ENCODE assay signal across 13 mouse cellular contexts in genomic region chr13:49087420-49087819, GRCm38 (mm10).
DNase-seq lines count a peak whose midpoint lies in the region; ATAC-seq and TF ChIP-seq lines count a peak whose summit lies in the region.
"Had no signal": no experiment of that assay in that cellular context is flagged by ENCODE, and none has a peak within 500 bp of the region (broad histone marks: within the 10 kb centered on the region; RNA-seq: fewer than 3 reads in every experiment).

No protein-coding gene starts in this region.

- peaks cover 88% of the 10 kb centered on the region for H3K36me3 ChIP-seq in hindbrain, embryonic 13.5 days
- H3K36me3 ChIP-seq in hindbrain, embryonic 16.5 days (ENCODE audit: control insufficient read depth, insufficient read depth, low read length): peaks cover 30% of the 10 kb centered on the region
- H3K36me3 ChIP-seq in heart, postnatal 0 days (replicated peaks; ENCODE audit: control insufficient read depth, insufficient read depth, low read length): no peaks in the 10 kb centered on the region

- TF ChIP-seq CTCF in heart, postnatal 0 days (IDR thresholded peaks at IDR 0.05; ENCODE audit: low read depth): no peak
- TF ChIP-seq CTCF in left cerebral cortex, adult 2 months (IDR thresholded peaks at IDR 0.05): no peak

- no peak overlapping the region for H3K4me2 ChIP-seq in hindbrain, embryonic 13.5 days
- H3K4me2 ChIP-seq in hindbrain, embryonic 16.5 days (ENCODE audit: low read length): no peak overlapping the region
- H3K4me2 ChIP-seq in heart, postnatal 0 days (ENCODE audit: low read depth, low read length): no peak overlapping the region
- H3K4me2 ChIP-seq: hindbrain, embryonic 12.5 days had no signal

- intact Hi-C loops in left cerebral cortex, adult 2 months (cut with DNase I): no loop called here

- 75% methylated on average over 7 of the region's 7 CpGs for WGBS in hindbrain, embryonic 13.5 days
- 65% methylated on average over 7 of the region's 7 CpGs for WGBS in hindbrain, embryonic 16.5 days
- WGBS in heart, postnatal 0 days: 26% methylated on average over 7 of the region's 7 CpGs

- DNase-seq in adrenal gland, adult 2 months: peak; percentile 66
- DNase-seq in cerebellum, postnatal 10 days: peak; percentile 58 to 65
- peak; percentile 8 for DNase-seq in heart, postnatal 0 days (ENCODE audit: low spot score)
- no peak for DNase-seq in yolk sac, embryonic 10.5 days (ENCODE audit: low spot score)
- no peak for DNase-seq in spleen, postnatal 10 days (ENCODE audit: low spot score in 2 of 2)
- no peak for DNase-seq in left cerebral cortex, adult 2 months (ENCODE audit: extremely low spot score in 1 of 2, low spot score in 2 of 2)
- DNase-seq: embryo, embryonic 11 days; lung, postnatal 10 days; thymus, postnatal 25 days had no signal

- no peaks in the 10 kb centered on the region for H3K27me3 ChIP-seq in hindbrain, embryonic 13.5 days
- no peaks in the 10 kb centered on the region for H3K27me3 ChIP-seq in hindbrain, embryonic 16.5 days (replicated peaks; ENCODE audit: control insufficient read depth, insufficient read depth, low read length)
- H3K27me3 ChIP-seq in heart, postnatal 0 days (ENCODE audit: control insufficient read depth, insufficient read depth, low read length): no peaks in the 10 kb centered on the region
- H3K27me3 ChIP-seq: hindbrain, embryonic 12.5 days had no signal

- peak overlapping the region; percentile 3; the same call in 1 of the 2 replicates for H3K27ac ChIP-seq in hindbrain, embryonic 13.5 days
- no peak overlapping the region for H3K27ac ChIP-seq in hindbrain, embryonic 16.5 days (ENCODE audit: low read depth, low read length)
- no peak overlapping the region; the same call in 1 of the 2 replicates for H3K27ac ChIP-seq in heart, postnatal 0 days (ENCODE audit: low read depth)
- H3K27ac ChIP-seq in left cerebral cortex, adult 2 months: no peak overlapping the region; the same call in 1 of the 2 replicates
- H3K27ac ChIP-seq: hindbrain, embryonic 12.5 days had no signal

- no peak overlapping the region for H3K4me3 ChIP-seq in hindbrain, embryonic 13.5 days
- no peak overlapping the region for H3K4me3 ChIP-seq in hindbrain, embryonic 16.5 days (ENCODE audit: low read length)
- no peak overlapping the region for H3K4me3 ChIP-seq in heart, postnatal 0 days (ENCODE audit: low read depth, low read length)
- H3K4me3 ChIP-seq in left cerebral cortex, adult 2 months: no peak overlapping the region
- H3K4me3 ChIP-seq: hindbrain, embryonic 12.5 days; myocyte had no signal

- no peak for TF ChIP-seq EP300 in heart, postnatal 0 days (IDR thresholded peaks at IDR 0.05; ENCODE audit: low read depth)

- no peak overlapping the region for H3K9ac ChIP-seq in hindbrain, embryonic 13.5 days
- H3K9ac ChIP-seq in hindbrain, embryonic 16.5 days (ENCODE audit: low read depth, low read length): no peak overlapping the region
- H3K9ac ChIP-seq in heart, postnatal 0 days (replicated peaks; ENCODE audit: low read depth, low read length): no peak overlapping the region
- H3K9ac ChIP-seq: hindbrain, embryonic 12.5 days had no signal

- no peak for ATAC-seq in hindbrain, embryonic 13.5 days (ENCODE audit: low FRiP score)
- no peak for ATAC-seq in hindbrain, embryonic 16.5 days
- ATAC-seq in heart, postnatal 0 days (ENCODE audit: insufficient read depth, low read depth): no peak

- no peaks in the 10 kb centered on the region for H3K9me3 ChIP-seq in hindbrain, embryonic 13.5 days
- H3K9me3 ChIP-seq in hindbrain, embryonic 16.5 days (ENCODE audit: control insufficient read depth, low read length): no peaks in the 10 kb centered on the region
- no peaks in the 10 kb centered on the region for H3K9me3 ChIP-seq in heart, postnatal 0 days (replicated peaks; ENCODE audit: control insufficient read depth, low read length)
- H3K9me3 ChIP-seq: hindbrain, embryonic 12.5 days had no signal

- peaks cover 6% of the 10 kb centered on the region; the same call in 1 of the 2 replicates for H3K4me1 ChIP-seq in hindbrain, embryonic 13.5 days (replicated peaks)
- H3K4me1 ChIP-seq in hindbrain, embryonic 16.5 days (ENCODE audit: control insufficient read depth, insufficient read depth, low read depth, low read length): no peaks in the 10 kb centered on the region
- 0 out of 2 replicates have a peak, but pooled peaks cover 5% of the 10 kb centered on the region for H3K4me1 ChIP-seq in heart, postnatal 0 days (ENCODE audit: control insufficient read depth, insufficient read depth)
- H3K4me1 ChIP-seq: hindbrain, embryonic 12.5 days had no signal

Comparison
In these comparisons a context has a peak if more than half of its experiments do, and no peak if none do; other contexts are left out.
1. DNase-seq: peak in adrenal gland, adult 2 months (single experiment), cerebellum, postnatal 10 days (2 of 2) and heart, postnatal 0 days (single experiment); none in yolk sac, embryonic 10.5 days (single experiment), spleen, postnatal 10 days (0 of 2) and left cerebral cortex, adult 2 months (0 of 2).